Mouse (Mus musculus) testis, adult 2 months (tissue): ENCODE data around the gene Ptprt. TPM values are rescaled to one million over a fixed set of nuclear protein-coding genes. Genes with fewer than 3 reads are reported as not detected.

ENCODE experiments used
- H3K27ac ChIP-seq: fragments of 200-500 bp; 2 replicates; pipeline ENCODE4 v1.5.1; 2012; ENCODE audit warnings: low read depth, low read length; ENCODE audit not compliant: control insufficient read depth, insufficient read depth
- H3K27me3 ChIP-seq: fragments of 200-500 bp; 2 replicates; pipeline ENCODE4 v1.6.1; 2012; ENCODE audit warnings: mild to moderate bottlenecking, low read length, moderate library complexity; ENCODE audit not compliant: control insufficient read depth, insufficient read depth
- H3K36me3 ChIP-seq: fragments of 200-500 bp; 2 replicates; pipeline ENCODE4 v1.6.1; 2012; ENCODE audit warnings: mild to moderate bottlenecking, low read length; ENCODE audit not compliant: control insufficient read depth, insufficient read depth
- H3K4me1 ChIP-seq: fragments of 200-500 bp; 2 replicates; pipeline ENCODE4 v1.6.1; 2012; ENCODE audit warnings: low read length; ENCODE audit not compliant: control insufficient read depth, insufficient read depth
- H3K4me3 ChIP-seq: fragments of 200-500 bp; 2 replicates; pipeline ENCODE4 v1.5.1; 2012; ENCODE audit warnings: low read depth, mild to moderate bottlenecking, low read length, moderate library complexity, mixed read lengths; ENCODE audit not compliant: control insufficient read depth
- CTCF ChIP-seq: fragments of 200-500 bp; IDR thresholded peaks from 2 replicates; pipeline ENCODE4 v1.5.1; 2012; ENCODE audit warnings: low read depth, mild to moderate bottlenecking, inconsistent platforms, low read length, moderate library complexity; ENCODE audit not compliant: control insufficient read depth, insufficient read depth, insufficient replicate concordance
- POLR2A ChIP-seq: fragments of 200-500 bp; IDR thresholded peaks from 2 replicates; pipeline ENCODE4 v1.6.1; 2012; ENCODE audit warnings: low read depth, mild to moderate bottlenecking, inconsistent platforms, low read length, moderate library complexity; ENCODE audit not compliant: control insufficient read depth
- polyA plus RNA-seq: library from polyadenylated mRNA; depleted of rRNA; stranded (reverse); fragments of >200 nt; gene quantifications from 2 replicates; pipeline ENCODE4 v1.2.3, GENCODE M21; 2012

Gene Ptprt
- polyA plus RNA-seq, 1 experiment: 1.6 TPM

DNA sequence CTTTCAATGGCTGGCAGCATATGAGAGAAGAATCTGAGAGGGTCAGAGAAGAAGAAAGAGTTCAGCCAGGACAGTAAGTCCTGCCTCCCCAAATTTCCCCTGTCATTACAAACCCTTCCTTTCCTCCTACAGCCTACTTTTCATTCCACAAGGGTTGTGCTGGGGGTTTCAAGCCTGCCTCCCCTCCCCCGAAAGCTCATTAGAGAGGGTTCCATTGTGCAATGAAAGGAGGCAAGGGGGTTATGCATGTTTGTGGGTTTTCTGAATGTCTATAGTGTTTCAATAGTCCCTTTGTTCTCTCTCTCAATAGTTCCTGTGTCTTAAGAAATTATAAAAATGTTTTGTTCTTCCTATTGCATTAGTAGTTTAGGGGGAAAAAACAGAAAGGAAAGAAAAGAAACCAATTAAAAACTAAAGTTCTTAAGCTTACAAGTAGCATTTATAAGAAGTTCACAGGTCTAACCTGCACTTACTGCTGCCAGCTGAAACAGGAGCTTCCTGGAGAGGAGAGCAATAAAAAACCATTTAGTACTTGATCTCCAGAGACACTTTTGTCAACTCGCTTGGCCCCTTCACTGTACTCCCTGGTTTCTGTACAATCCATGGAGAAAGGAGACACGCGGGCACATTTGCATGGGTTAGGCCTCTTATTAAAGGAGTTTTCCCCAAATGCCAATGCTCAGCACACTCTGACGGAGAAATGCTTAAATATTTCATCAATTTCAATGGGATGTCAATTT, 247.7 kb downstream of the Ptprt start:
- H3K36me3 ChIP-seq: no peaks in the 10 kb centered on the region
- TF ChIP-seq CTCF (no peak), POLR2A (no peak)
- H3K4me1 ChIP-seq: no peaks in the 10 kb centered on the region
- no peak overlapping the region for H3K27ac ChIP-seq
- no peaks in the 10 kb centered on the region for H3K27me3 ChIP-seq
- H3K4me3 ChIP-seq: no peak overlapping the region

DNA sequence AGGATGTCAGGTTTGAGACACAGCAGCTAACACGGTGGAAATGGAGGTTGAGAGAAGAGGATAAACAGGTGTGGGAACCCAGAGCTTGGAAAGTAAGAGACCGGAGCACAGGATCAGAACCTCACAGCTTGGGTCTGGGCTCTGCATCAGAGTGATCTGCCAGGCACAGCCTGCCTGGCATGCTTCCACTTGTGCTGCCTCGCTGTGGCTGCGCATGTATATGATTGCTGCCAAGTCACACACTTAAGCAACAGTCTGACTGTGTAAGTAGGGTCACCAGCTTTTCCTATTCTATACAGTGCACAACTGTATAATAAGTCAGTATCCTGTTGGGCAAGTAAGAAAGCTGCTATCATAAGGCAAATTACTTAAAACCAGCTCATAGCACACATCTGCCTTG, 249.9 kb downstream of the Ptprt start:
- Histone ChIP-seq H3K4me1 (no peaks in the 10 kb centered on the region), H3K4me3 (no peak overlapping the region)
- TF ChIP-seq CTCF: no peak
- TF ChIP-seq POLR2A: no peak

DNA sequence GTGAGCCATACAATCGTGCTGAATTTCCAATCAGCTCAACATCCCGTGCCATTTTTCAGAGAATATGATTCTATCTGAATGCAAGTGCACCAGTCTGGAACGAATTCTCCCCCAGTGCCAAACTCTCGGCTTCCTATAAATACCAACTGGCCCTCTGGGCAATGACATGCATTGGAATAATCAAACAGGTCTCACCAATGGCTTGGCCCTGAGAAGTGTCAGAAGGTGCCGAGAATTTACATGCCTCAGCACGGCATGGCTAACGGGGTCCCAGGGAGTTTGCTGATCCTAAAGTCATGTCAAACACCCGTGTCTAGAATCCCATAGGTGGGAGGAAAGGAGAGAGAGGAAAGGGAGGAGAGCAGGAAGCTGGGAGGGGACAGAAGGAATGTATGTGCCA, 251.7 kb downstream of the Ptprt start:
- Histone ChIP-seq H3K4me1 (no peaks in the 10 kb centered on the region), H3K36me3 (no peaks in the 10 kb centered on the region), H3K27me3 (no peaks in the 10 kb centered on the region), H3K4me3 (no peak overlapping the region), H3K27ac (no peak overlapping the region)
- TF ChIP-seq CTCF (no peak), POLR2A (no peak)

More for the DNA sequence above, 249.9 kb downstream of the Ptprt start:
- no peaks in the 10 kb centered on the region for H3K27me3 ChIP-seq
- H3K36me3 ChIP-seq: no peaks in the 10 kb centered on the region
- H3K27ac ChIP-seq: no peak overlapping the region

DNA sequence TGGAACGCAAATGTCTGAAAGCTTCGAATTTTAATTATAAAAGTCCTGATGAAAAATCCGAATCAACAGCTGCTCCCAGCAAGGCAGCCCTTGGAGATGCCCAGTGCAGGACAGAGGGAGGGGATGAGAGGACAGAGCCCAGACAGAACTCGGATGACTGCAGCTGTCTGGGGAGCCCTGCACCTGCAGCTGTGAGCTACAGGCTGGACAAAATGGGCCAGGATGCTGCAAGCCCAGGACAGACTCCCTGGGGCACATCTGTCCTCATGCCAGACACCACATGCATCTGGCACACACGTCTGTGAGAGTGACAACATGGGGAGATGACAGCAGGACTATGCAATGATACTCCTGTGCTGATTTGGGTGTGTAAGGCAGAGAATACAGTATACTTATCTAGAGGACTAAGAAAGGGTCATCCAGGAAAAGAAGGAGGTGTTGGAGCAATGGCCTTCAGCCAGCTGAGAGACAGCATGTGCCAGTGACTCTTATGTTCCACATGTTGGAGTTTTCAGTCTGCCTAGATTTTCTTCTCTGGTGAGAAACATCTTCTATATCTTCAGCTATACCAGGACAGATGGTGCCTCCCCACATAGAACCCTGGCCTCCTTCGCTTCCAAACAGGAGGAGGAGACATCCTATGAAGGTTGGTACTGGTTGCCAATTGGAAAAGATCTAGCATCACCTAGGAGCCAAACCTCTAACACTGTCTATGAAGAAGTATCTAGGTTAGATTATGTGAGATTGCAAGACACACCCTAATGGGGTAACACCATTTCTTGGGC, 259.4 kb downstream of the Ptprt start:
- Histone ChIP-seq H3K27me3 (no peaks in the 10 kb centered on the region), H3K4me1 (no peaks in the 10 kb centered on the region), H3K27ac (no peak overlapping the region), H3K4me3 (no peak overlapping the region), H3K36me3 (no peaks in the 10 kb centered on the region)
- no peak for TF ChIP-seq CTCF
- TF ChIP-seq POLR2A: no peak

DNA sequence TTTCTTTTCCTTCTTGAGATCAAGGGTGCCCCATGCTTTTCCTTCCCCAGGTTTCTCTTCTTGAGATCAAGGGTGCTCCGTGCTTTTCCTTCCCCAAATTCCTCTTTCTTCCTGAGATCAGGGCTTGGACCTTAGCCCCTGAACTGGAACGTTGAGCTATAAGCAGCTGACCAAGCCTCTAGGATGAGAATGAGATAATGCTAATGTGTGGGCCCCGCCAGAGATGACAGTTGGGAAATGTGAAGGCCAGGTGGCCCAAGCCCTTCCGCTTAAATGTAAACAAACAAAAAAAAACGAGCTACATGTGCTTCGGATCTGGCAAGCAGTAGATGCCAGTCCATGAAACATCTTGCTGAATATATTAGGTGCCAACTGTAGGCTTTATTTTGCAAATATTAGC, 266.3 kb downstream of the Ptprt start:
- TF ChIP-seq POLR2A: no peak
- no peak for TF ChIP-seq CTCF
- Histone ChIP-seq H3K36me3 (no peaks in the 10 kb centered on the region), H3K27ac (no peak overlapping the region), H3K27me3 (no peaks in the 10 kb centered on the region), H3K4me1 (no peaks in the 10 kb centered on the region), H3K4me3 (no peak overlapping the region)

DNA sequence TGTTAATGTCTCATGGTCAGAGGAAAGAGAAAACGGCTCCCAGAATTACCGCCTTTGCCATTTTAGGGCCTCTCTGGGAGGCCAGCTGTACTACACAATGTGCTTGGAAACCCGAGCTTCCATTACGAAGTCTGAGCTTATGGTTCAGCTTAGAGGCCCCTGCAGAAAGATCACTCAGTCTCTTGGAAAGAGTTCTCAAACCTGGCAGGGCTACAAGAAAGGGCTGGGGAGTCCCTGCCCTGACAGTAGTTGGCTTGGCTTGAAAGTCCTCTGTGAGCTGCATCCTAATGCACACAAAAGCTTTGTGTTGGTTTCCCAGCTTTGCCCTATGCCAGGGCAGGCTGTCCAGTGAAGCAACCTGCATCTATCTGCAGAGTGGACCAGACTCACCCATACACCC, 269.1 kb downstream of the Ptprt start:
- no peak for TF ChIP-seq POLR2A
- TF ChIP-seq CTCF: no peak
- H3K4me1 ChIP-seq: no peaks in the 10 kb centered on the region
- no peak overlapping the region for H3K4me3 ChIP-seq
- no peaks in the 10 kb centered on the region for H3K36me3 ChIP-seq
- no peaks in the 10 kb centered on the region for H3K27me3 ChIP-seq
- no peak overlapping the region for H3K27ac ChIP-seq

DNA sequence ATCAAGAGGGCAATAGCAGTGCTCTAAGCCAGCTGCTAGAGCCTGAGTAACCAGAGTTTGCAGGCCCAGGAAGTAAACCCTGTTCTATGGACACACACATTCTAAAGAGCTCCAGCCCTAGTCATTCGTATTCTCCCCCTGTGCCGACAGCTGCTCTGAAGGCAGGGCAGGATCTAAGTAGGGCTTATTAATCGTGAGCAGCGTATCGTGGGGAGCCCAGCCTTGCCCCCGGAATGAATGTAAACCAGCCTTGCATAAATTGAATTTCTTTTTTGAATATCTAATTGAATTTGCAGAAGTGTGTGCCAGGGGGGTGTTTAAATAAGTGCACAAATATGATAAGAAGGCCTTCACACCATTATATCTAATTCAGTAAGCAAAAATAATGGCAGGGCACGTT, 283.6 kb downstream of the Ptprt start:
- H3K4me3 ChIP-seq: no peak overlapping the region
- TF ChIP-seq CTCF (no peak), POLR2A (no peak)
- no peaks in the 10 kb centered on the region for H3K27me3 ChIP-seq
- H3K36me3 ChIP-seq: no peaks in the 10 kb centered on the region
- H3K4me1 ChIP-seq: no peaks in the 10 kb centered on the region
- no peak overlapping the region for H3K27ac ChIP-seq

DNA sequence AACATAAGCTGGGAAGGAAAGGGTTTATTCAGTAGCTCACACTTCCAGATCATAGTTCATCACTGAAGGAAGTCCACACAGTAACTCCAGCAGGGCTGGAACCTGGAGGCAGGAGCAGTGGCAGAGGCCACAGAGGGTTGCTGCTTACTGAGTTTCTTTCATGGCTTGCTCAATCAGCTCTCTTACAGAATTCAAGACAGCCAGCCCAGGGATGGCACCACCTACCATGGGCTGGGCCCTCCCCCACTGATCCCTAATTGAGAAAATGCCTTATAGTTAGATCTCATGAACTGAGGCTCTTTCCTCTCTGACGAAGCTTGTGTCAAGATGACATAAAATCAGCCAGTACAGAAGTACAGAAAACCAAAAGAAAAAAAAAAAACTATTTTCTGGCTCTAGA, 311.9 kb downstream of the Ptprt start:
- H3K36me3 ChIP-seq: no peaks in the 10 kb centered on the region
- no peaks in the 10 kb centered on the region for H3K4me1 ChIP-seq
- no peak overlapping the region for H3K27ac ChIP-seq
- no peak for TF ChIP-seq CTCF
- no peaks in the 10 kb centered on the region for H3K27me3 ChIP-seq
- H3K4me3 ChIP-seq: no peak overlapping the region
